Mouse (Mus musculus): ENCODE data around the gene Pja2.

DNA sequence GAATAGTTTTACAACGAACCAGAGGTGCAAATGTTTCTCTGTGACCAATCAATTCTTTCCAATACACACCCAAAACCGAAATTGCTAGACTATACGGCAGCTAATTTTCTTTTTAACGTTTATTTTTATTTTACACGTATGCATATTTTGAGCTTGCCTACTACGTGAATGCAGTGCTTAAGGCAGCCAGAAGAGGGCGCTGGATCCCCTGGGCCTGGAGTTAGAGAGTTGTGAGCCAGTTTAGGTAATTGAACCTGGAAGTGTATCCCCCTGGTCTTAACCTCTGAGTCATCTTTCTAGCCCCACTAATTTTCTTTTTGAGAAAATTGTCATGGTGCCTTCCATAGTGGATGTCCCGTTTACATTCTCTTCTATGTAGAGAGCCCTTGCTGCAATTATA, 100.5 kb downstream of the Pja2 start:
- TF ChIP-seq CTCF (IDR thresholded peaks at IDR 0.05; ENCODE audit: extremely low read depth, insufficient read depth, insufficient read length, insufficient replicate concordance) (peak; percentile 28; the same call in 1 of the 2 replicates), POLR2A (IDR thresholded peaks at IDR 0.05; ENCODE audit: low read depth, low read length) (no peak)
